Mouse (Mus musculus) heart, embryonic 10.5 days (tissue): ENCODE data around the gene Ybx3. TPM values are rescaled to one million over a fixed set of nuclear protein-coding genes. Genes with fewer than 3 reads are reported as not detected.

ENCODE experiments used
- DNase-seq: peaks from one replicate; pipeline ENCODE4 v3.0.0-alpha.2; 2017; ENCODE audit warnings: low spot score
- H3K27ac ChIP-seq: fragments of 300-500 bp; sonication (generic); 2 replicates; pipeline ENCODE4 v1.5.1; 2016; ENCODE audit warnings: mild to moderate bottlenecking
- H3K27me3 ChIP-seq: fragments of 300-500 bp; sonication (generic); 2 replicates; pipeline ENCODE4 v1.6.1; 2016; ENCODE audit warnings: mild to moderate bottlenecking; ENCODE audit not compliant: poor library complexity, insufficient read depth, severe bottlenecking
- H3K36me3 ChIP-seq: fragments of 300-500 bp; sonication (generic); 2 replicates; pipeline ENCODE4 v1.6.1; 2016; ENCODE audit warnings: mild to moderate bottlenecking, moderate library complexity
- H3K4me1 ChIP-seq: fragments of 300-500 bp; sonication (generic); 2 replicates; pipeline ENCODE4 v1.6.1; 2016; ENCODE audit warnings: mild to moderate bottlenecking
- H3K4me3 ChIP-seq: fragments of 300-500 bp; sonication (generic); 2 replicates; pipeline ENCODE4 v1.5.1; 2016; ENCODE audit warnings: mild to moderate bottlenecking, moderate library complexity
- H3K9me3 ChIP-seq: fragments of 300-500 bp; sonication (generic); 2 replicates; pipeline ENCODE4 v1.6.1; 2016; ENCODE audit warnings: mild to moderate bottlenecking, moderate library complexity
- WGBS: fragments of 180-500 bp; shearing (Covaris S2); methylation state at CpG from one replicate; pipeline ENCODE4 v1.1.7; 2016; 5-methylcytosine and 5-hydroxymethylcytosine counted together
- polyA plus RNA-seq: library from polyadenylated mRNA; unstranded; fragments of >200 nt; fragmentation: Nextera tagmentation; extraction: Ambion mirVana; gene quantifications from 2 replicates; pipeline ENCODE4 v1.2.1, GENCODE M21; 2016

Ybx3 gene
- polyA plus RNA-seq, 1 experiment from 2014 or later = 48.9 TPM

DNA sequence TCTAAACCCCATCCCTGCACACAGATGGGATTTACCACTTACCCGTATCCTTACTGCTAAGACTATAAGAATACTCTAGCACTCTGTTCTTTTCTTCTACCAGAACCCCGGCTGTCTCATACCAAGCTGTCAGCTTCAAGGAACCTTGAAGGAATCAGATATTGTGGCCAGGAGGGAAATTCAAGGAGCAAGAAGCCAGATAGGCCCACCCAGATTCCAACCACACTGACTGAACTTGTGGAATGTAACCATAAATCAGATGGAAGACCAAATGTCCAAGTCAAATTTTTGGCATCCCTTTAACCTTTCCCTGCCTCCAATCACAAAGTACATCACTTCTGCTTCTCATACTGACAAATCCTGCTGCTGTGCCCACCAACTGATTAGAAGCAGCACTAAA, 41.2 kb downstream of the Ybx3 start:
- Histone ChIP-seq H3K9me3 (no peaks in the 10 kb centered on the region), H3K27me3 (no peaks in the 10 kb centered on the region), H3K36me3 (no peaks in the 10 kb centered on the region), H3K4me3 (no peak overlapping the region), H3K27ac (no peak overlapping the region), H3K4me1 (no peaks in the 10 kb centered on the region)
- no peak for DNase-seq
- WGBS = 81% methylated on average over 2 of the region's 2 CpGs

DNA sequence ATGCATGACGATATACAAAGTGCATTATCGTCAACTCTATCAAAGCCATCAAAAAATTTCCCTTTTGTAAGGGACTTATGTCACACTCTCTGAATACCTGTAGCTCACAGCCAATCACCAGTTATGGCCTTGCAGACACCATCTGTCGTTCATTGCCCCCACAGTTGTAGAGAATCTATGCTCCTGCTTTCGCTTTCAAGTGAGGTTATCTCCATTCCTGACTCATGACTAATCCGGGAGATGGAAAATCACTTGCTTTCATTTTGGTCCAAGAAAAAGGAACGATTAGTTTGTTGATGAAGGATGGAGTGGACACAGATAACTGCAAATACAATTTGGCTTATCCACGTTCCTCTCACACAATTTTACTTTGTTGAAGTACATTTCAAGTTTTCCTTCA, 43.9 kb downstream of the Ybx3 start:
- DNase-seq = no peak
- WGBS = 66% methylated on average over 7 of the region's 7 CpGs
- no peaks in the 10 kb centered on the region for H3K4me1 ChIP-seq

GRCm38 (mm10) chr6:131340082-131340481, 48.2 kb downstream of the Ybx3 start:
- 60% methylated on average over 3 of the region's 3 CpGs for WGBS
- DNase-seq = no peak
- no peak overlapping the region for H3K4me3 ChIP-seq
- H3K36me3 ChIP-seq = no peaks in the 10 kb centered on the region
- H3K27ac ChIP-seq = no peak overlapping the region
- H3K27me3 ChIP-seq = no peaks in the 10 kb centered on the region
- no peaks in the 10 kb centered on the region for H3K4me1 ChIP-seq
- no peaks in the 10 kb centered on the region for H3K9me3 ChIP-seq

More for the DNA sequence above, 43.9 kb downstream of the Ybx3 start:
- Histone ChIP-seq H3K36me3 (no peaks in the 10 kb centered on the region), H3K9me3 (no peaks in the 10 kb centered on the region), H3K27me3 (no peaks in the 10 kb centered on the region), H3K27ac (no peak overlapping the region), H3K4me3 (no peak overlapping the region)

GRCm38 (mm10) chr6:131339309-131339708, 49.0 kb downstream of the Ybx3 start:
- Histone ChIP-seq H3K36me3 (no peaks in the 10 kb centered on the region), H3K27me3 (no peaks in the 10 kb centered on the region), H3K9me3 (no peaks in the 10 kb centered on the region), H3K4me1 (no peaks in the 10 kb centered on the region), H3K27ac (no peak overlapping the region), H3K4me3 (no peak overlapping the region)
- WGBS = 76% methylated on average over 3 of the region's 3 CpGs
- no peak for DNase-seq

GRCm38 (mm10) chr6:131338787-131339186, 49.5 kb downstream of the Ybx3 start:
- Histone ChIP-seq H3K4me3 (no peak overlapping the region), H3K9me3 (no peaks in the 10 kb centered on the region), H3K4me1 (no peaks in the 10 kb centered on the region), H3K27ac (no peak overlapping the region), H3K27me3 (no peaks in the 10 kb centered on the region), H3K36me3 (no peaks in the 10 kb centered on the region)
- WGBS = 56% methylated on average over 1 of the region's 1 CpGs
- no peak for DNase-seq

- WGBS = 78% methylated on average over 2 of the region's 2 CpGs
- no peaks in the 10 kb centered on the region for H3K27me3 ChIP-seq
- H3K9me3 ChIP-seq = no peaks in the 10 kb centered on the region
- H3K4me1 ChIP-seq = no peaks in the 10 kb centered on the region
- H3K36me3 ChIP-seq = no peaks in the 10 kb centered on the region
- DNase-seq = no peak
- H3K4me3 ChIP-seq = no peak overlapping the region
- H3K27ac ChIP-seq = no peak overlapping the region
These were observed 61.2 kb downstream of the Ybx3 start for GRCm38 (mm10) chr6:131327076-131327475.

DNA sequence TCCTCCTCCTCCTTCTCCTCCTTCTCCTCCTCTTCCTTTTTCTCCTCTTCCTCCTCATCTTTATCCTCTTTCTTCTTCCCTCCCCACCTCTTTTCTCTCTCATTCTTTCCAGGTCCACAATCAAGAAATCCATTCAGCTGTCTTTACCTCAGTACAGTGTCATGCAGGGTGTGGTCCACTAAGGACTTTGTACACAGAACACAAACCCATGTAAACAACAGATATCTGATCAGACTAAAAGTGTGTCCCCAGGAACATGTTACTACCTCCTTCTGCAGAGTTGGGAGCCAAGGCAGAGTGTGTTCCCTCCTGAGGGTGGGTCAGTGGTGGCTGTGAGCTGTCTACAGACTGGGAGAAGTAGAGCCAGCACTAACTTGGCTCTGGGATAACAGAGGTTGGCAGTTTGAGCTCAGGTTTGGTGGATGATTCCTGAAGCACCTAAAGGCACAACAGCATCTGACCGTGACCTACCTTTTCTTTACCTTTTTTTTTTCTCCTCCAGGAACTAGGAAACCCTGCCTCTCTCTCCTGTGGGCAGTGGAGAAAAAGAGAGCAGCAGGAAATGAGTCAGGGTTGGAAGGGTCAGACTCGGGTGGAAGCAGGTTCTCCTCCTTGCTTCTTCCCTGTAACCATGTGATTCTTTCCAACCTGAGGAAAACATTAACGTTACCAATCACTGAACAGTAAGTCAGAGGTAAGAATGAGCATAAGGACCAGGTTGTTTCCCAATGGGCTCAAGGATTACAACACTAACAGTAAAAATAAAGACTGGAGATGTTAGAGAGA, 66.2 kb downstream of the Ybx3 start:
- no peaks in the 10 kb centered on the region for H3K4me1 ChIP-seq
- no peak overlapping the region for H3K4me3 ChIP-seq
- H3K27ac ChIP-seq = no peak overlapping the region
- no peak for DNase-seq
- no peaks in the 10 kb centered on the region for H3K27me3 ChIP-seq
- H3K36me3 ChIP-seq = no peaks in the 10 kb centered on the region
- WGBS = 64% methylated on average over 3 of the region's 3 CpGs
- H3K9me3 ChIP-seq = no peaks in the 10 kb centered on the region

DNA sequence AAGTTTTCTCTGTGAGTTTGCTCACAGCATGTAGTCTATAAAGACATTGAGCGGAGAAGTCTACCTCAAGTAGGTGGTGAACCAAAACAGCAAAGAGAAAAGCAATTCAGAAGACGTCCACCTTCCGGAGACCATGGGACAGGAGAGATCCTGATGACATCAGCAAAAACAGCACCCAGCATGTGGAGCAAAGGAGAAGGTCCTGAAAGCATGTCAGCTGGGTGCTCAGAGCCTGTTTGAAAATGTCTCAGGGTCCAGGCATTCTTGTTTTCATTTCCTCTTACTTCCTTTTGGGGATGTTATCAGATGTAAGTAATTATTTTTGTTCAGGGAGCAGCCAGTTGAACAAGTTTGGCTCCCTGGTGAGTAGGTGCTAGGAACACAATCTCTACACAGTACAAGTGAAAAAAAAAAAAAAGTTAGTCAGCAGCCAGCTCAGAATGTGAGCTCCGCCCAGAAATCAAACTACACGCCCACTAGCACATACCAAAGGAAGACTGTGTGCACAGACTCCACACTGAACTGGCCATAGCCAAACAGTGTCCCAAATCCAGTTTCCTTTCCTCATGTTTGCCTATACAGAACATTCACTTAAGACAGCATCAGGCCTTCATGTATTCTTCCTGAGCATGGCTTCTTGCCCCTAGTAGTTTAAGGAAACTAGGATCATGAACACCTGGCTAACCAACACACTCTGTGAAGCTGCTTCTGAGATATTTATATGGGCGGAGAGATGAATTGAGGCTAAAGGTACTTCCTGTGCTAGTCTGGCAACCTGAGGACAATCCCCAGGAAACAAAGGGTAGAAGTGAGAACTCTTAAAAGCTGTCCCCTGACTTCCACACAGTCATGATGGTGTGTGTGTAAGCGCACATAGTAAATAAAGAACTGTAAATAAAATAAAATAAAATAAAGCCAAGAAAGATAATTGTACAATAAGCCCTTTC, 71.8 kb downstream of the Ybx3 start:
- no peaks in the 10 kb centered on the region for H3K4me1 ChIP-seq
- H3K4me3 ChIP-seq = no peak overlapping the region
- H3K9me3 ChIP-seq = no peaks in the 10 kb centered on the region
- no peaks in the 10 kb centered on the region for H3K27me3 ChIP-seq
- H3K27ac ChIP-seq = no peak overlapping the region
- no peak for DNase-seq
- no peaks in the 10 kb centered on the region for H3K36me3 ChIP-seq
- WGBS = 76% methylated on average over 7 of the region's 7 CpGs

Other genes starting within 250 kb of the Ybx3 start
- not detected in 2 replicates for gene Klra2, start 141.1 kb downstream of the Ybx3 start, polyA plus RNA-seq
- 45.9 and 52.2 TPM in 2 replicates for gene Magohb, start 95.2 kb downstream of the Ybx3 start, polyA plus RNA-seq
- 0.60 and 1.0 TPM in 2 replicates for gene Styk1, start 34.9 kb downstream of the Ybx3 start, polyA plus RNA-seq
- not detected in 2 replicates for gene 5430401F13Rik, start 97.9 kb upstream of the Ybx3 start, polyA plus RNA-seq
- not detected in 2 replicates for gene Gm6619, start 97.9 kb upstream of the Ybx3 start, polyA plus RNA-seq
- gene Tas2r130, start 242.4 kb upstream of the Ybx3 start, polyA plus RNA-seq = not detected in 2 replicates